Mouse (Mus musculus): Measurements from ENCODE around the gene Rnps1. TPM values are rescaled to one million over a fixed set of nuclear protein-coding genes. Genes with fewer than 3 reads are reported as not detected.
"Not testable (repeated sequence)": the region's sequence is repeated elsewhere in the genome, so short reads cannot be mapped to it uniquely, and the experiment has no call there.

Rnps1 gene
- polyA plus RNA-seq, 1 experiment from 2014 or later = 111 TPM

DNA sequence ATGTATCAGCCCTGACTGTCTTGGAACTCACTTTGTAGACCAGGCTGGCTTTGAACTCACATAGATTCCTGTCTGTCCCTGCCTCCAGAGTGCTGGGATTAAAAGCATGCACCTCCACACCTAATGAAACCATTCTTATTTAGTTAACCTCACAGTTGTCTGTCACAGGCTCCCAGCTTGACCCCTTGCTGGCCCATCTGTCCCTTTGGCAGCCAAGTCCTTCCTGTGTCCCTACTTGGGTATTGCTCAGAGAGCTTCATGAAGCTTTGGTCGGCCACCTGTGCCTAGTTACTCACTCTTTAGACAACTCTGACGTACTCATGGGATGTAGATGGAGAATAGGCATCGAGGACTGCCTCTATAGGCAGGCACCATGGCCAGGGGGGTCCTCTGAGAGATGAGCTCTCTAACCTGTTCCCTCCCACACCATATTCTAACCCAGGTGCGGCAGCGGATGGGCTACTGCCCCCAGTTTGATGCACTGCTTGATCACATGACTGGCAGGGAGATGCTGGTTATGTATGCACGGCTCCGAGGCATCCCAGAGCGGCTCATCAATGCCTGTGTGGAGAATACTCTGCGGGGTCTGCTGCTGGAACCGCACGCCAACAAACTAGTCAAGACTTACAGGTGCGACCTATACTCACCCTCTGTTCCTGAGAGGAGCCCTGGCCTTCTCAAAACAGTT lies 7.1 kb upstream of the Rnps1 start:
- Histone ChIP-seq H3K9ac (ENCODE audit: low read depth, low read length) (no peak overlapping the region), H3K4me1 (replicated peaks; ENCODE audit: control insufficient read depth, insufficient read depth, low read length) (no peaks in the 10 kb centered on the region), H3K27ac (ENCODE audit: low read depth, low read length) (no peak overlapping the region), H3K36me3 (ENCODE audit: control insufficient read depth, insufficient read depth) (peaks cover 63% of the 10 kb centered on the region), H3K4me3 (ENCODE audit: low read depth, low read length) (no peak overlapping the region), H3K4me2 (replicated peaks; ENCODE audit: low read depth) (no peak overlapping the region), H3K9me3 (ENCODE audit: control insufficient read depth) (no peaks in the 10 kb centered on the region), H3K27me3 (replicated peaks; ENCODE audit: control insufficient read depth, insufficient read depth, low read length) (no peaks in the 10 kb centered on the region)
- ATAC-seq = no peak
- no peak for TF ChIP-seq CTCF (IDR thresholded peaks at IDR 0.05; ENCODE audit: low read depth)
- WGBS = 90% methylated on average over 12 of the region's 12 CpGs

DNA sequence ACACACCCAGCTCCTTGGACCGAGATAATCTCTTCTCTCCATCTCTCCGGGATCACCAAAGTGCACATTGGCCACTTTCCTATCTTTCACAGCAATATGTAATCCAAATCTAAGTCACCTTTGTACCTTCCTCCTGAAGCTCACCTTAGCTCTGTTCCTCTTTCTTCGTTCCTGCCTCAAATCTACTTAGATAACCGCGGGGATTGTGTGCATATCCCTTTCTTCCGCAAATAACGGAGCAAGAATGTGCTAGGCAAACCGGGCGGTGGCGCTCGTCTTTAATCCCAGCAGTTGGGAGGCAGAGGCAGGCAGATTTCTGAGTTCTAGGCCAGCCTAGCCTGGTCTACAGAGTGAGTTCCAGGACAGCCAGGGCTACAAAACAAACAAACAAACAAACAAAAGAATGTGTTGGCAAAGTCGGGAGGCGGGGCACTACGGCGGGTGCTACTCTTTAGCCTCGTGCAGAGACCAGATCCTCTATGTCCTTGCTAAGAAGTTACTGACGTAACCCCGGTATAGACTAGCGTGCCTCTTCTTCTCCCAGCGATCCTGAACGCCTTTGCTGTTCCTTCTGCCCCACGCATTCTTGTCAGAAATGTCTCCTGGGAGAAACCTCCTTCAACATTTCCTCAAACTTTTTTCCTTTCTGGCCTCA lies 681 bp upstream of the Rnps1 start:
- Histone ChIP-seq H3K36me3 (ENCODE audit: control insufficient read depth, insufficient read depth) (peaks cover 29% of the 10 kb centered on the region), H3K4me2 (replicated peaks; ENCODE audit: low read depth) (peak overlapping the region; percentile 67), H3K9ac (ENCODE audit: low read depth, low read length) (peak overlapping the region; percentile 53), H3K9me3 (ENCODE audit: control insufficient read depth) (no peaks in the 10 kb centered on the region), H3K4me1 (replicated peaks; ENCODE audit: control insufficient read depth, insufficient read depth, low read length) (0 out of 2 replicates have a peak, but pooled peaks cover 4% of the 10 kb centered on the region), H3K27me3 (replicated peaks; ENCODE audit: control insufficient read depth, insufficient read depth, low read length) (no peaks in the 10 kb centered on the region), H3K27ac (ENCODE audit: low read depth, low read length) (peak overlapping the region; percentile 94), H3K4me3 (ENCODE audit: low read depth, low read length) (peak overlapping the region; percentile 85)
- peak; percentile 62 for TF ChIP-seq CTCF (IDR thresholded peaks at IDR 0.05; ENCODE audit: low read depth)
- peak; percentile 40 for ATAC-seq
- WGBS = 12% methylated on average over 22 of the region's 22 CpGs

GRCm38 (mm10) chr17:24415011-24415410 lies 646 bp downstream of the Rnps1 start:
- H3K4me2 ChIP-seq (replicated peaks; ENCODE audit: low read depth) = peak overlapping the region; percentile 67
- peak overlapping the region; percentile 94 for H3K27ac ChIP-seq (ENCODE audit: low read depth, low read length)
- 0 out of 2 replicates have a peak, but pooled peaks cover 4% of the 10 kb centered on the region for H3K4me1 ChIP-seq (replicated peaks; ENCODE audit: control insufficient read depth, insufficient read depth, low read length)
- no peaks in the 10 kb centered on the region for H3K27me3 ChIP-seq (replicated peaks; ENCODE audit: control insufficient read depth, insufficient read depth, low read length)
- peaks cover 29% of the 10 kb centered on the region for H3K36me3 ChIP-seq (ENCODE audit: control insufficient read depth, insufficient read depth)
- ATAC-seq = no peak
- H3K9me3 ChIP-seq (ENCODE audit: control insufficient read depth) = no peaks in the 10 kb centered on the region
- H3K9ac ChIP-seq (ENCODE audit: low read depth, low read length) = peak overlapping the region; percentile 93
- no peak for TF ChIP-seq CTCF (IDR thresholded peaks at IDR 0.05; ENCODE audit: low read depth)
- WGBS = under 1% methylated on average over 21 of the region's 21 CpGs
- peak overlapping the region; percentile 85 for H3K4me3 ChIP-seq (ENCODE audit: low read depth, low read length)

GRCm38 (mm10) chr17:24416051-24416652 lies 1.8 kb downstream of the Rnps1 start:
- H3K4me1 ChIP-seq (replicated peaks; ENCODE audit: control insufficient read depth, insufficient read depth, low read length) = 0 out of 2 replicates have a peak, but pooled peaks cover 4% of the 10 kb centered on the region
- H3K27ac ChIP-seq (ENCODE audit: low read depth, low read length) = peak overlapping the region; percentile 16; the same call in 1 of the 2 replicates
- peak overlapping the region; percentile 85 for H3K4me3 ChIP-seq (ENCODE audit: low read depth, low read length)
- no peaks in the 10 kb centered on the region for H3K27me3 ChIP-seq (replicated peaks; ENCODE audit: control insufficient read depth, insufficient read depth, low read length)
- no peak for TF ChIP-seq CTCF (IDR thresholded peaks at IDR 0.05; ENCODE audit: low read depth)
- no peak for ATAC-seq
- H3K4me2 ChIP-seq (replicated peaks; ENCODE audit: low read depth) = peak overlapping the region; percentile 67
- peak overlapping the region; percentile 93 for H3K9ac ChIP-seq (ENCODE audit: low read depth, low read length)
- WGBS = 65% methylated on average over 3 of the region's 3 CpGs
- no peaks in the 10 kb centered on the region for H3K9me3 ChIP-seq (ENCODE audit: control insufficient read depth)
- H3K36me3 ChIP-seq (ENCODE audit: control insufficient read depth, insufficient read depth) = peaks cover 33% of the 10 kb centered on the region

DNA sequence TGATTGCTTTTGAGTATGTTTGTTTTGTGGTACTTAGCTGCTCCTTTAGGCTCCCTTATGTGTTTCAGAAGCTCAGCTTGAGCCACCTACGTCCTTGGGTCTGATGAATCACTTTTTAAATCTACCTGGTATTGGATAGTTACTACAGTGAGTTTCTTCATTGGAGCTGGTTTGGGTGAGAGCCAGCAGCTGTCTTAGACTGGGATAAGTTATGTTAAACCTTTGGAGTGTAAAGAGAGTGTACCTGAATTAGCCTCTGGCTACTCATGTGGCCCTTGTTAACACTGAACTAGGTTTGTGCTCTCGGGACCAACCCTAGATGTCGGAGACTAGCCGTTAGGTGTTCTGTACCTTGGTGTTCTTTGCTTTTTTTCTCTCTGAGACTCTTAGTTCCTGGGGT lies 8.7 kb downstream of the Rnps1 start:
- no peak overlapping the region for H3K9ac ChIP-seq (ENCODE audit: low read depth, low read length)
- H3K9me3 ChIP-seq (ENCODE audit: control insufficient read depth) = no peaks in the 10 kb centered on the region
- no peak overlapping the region for H3K4me3 ChIP-seq (ENCODE audit: low read depth, low read length)
- no peak for ATAC-seq
- H3K27me3 ChIP-seq (replicated peaks; ENCODE audit: control insufficient read depth, insufficient read depth, low read length) = no peaks in the 10 kb centered on the region
- peaks cover 61% of the 10 kb centered on the region for H3K36me3 ChIP-seq (ENCODE audit: control insufficient read depth, insufficient read depth)
- WGBS = 94% methylated on average over 4 of the region's 4 CpGs
- TF ChIP-seq CTCF (IDR thresholded peaks at IDR 0.05; ENCODE audit: low read depth) = no peak
- no peak overlapping the region for H3K4me2 ChIP-seq (replicated peaks; ENCODE audit: low read depth)
- H3K4me1 ChIP-seq (replicated peaks; ENCODE audit: control insufficient read depth, insufficient read depth, low read length) = no peaks in the 10 kb centered on the region
- H3K27ac ChIP-seq (ENCODE audit: low read depth, low read length) = no peak overlapping the region

- ATAC-seq = no peak
- H3K4me1 ChIP-seq (replicated peaks; ENCODE audit: control insufficient read depth, insufficient read depth, low read length) = no peaks in the 10 kb centered on the region
- H3K9ac ChIP-seq (ENCODE audit: low read depth, low read length) = no peak overlapping the region
- no peaks in the 10 kb centered on the region for H3K27me3 ChIP-seq (replicated peaks; ENCODE audit: control insufficient read depth, insufficient read depth, low read length)
- H3K4me2 ChIP-seq (replicated peaks; ENCODE audit: low read depth) = no peak overlapping the region
- TF ChIP-seq CTCF (IDR thresholded peaks at IDR 0.05; ENCODE audit: low read depth) = no peak
- no peak overlapping the region for H3K4me3 ChIP-seq (ENCODE audit: low read depth, low read length)
- H3K9me3 ChIP-seq (ENCODE audit: control insufficient read depth) = no peaks in the 10 kb centered on the region
- peak overlapping the region; percentile 50; the same call in 1 of the 2 replicates for H3K27ac ChIP-seq (ENCODE audit: low read depth, low read length)
- peaks cover 49% of the 10 kb centered on the region for H3K36me3 ChIP-seq (ENCODE audit: control insufficient read depth, insufficient read depth)
- WGBS = 95% methylated on average over 5 of the region's 5 CpGs
Measured at GRCm38 (mm10) chr17:24424489-24424888, 10.1 kb downstream of the Rnps1 start.

DNA sequence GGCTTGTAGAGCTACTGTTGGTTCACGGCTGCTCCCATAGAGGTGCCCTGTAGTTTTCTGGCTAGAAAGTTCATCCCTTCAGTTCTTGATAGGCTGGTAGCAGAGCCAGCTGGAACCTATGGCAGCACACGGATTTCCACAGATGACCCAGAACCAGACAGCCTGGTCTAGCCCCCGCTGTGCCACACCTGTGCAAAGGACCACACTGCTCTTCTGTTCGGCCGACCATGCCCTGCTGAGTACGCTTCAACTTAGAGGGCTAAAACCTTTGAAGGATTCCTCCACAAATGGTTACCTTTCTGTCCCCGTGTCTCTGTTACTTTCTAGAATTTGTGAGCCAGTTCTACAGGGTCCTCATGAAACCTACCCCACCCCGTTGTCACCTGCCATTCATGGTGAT lies 11.0 kb downstream of the Rnps1 start:
- peaks cover 41% of the 10 kb centered on the region for H3K36me3 ChIP-seq (ENCODE audit: control insufficient read depth, insufficient read depth)
- not testable (repeated sequence) for H3K9ac ChIP-seq (ENCODE audit: low read depth, low read length); H3K4me1 ChIP-seq (replicated peaks; ENCODE audit: control insufficient read depth, insufficient read depth, low read length); H3K27ac ChIP-seq (ENCODE audit: low read depth, low read length); H3K9me3 ChIP-seq (ENCODE audit: control insufficient read depth); H3K27me3 ChIP-seq (replicated peaks; ENCODE audit: control insufficient read depth, insufficient read depth, low read length); H3K4me3 ChIP-seq (ENCODE audit: low read depth, low read length); ATAC-seq; H3K4me2 ChIP-seq (replicated peaks; ENCODE audit: low read depth)
- 66% methylated on average over 4 of the region's 8 CpGs for WGBS
